Mouse (Mus musculus) embryonic facial prominence, embryonic 15.5 days (tissue): ENCODE measurements around the gene Ruvbl1. TPM values are rescaled to one million over a fixed set of nuclear protein-coding genes. Genes with fewer than 3 reads are reported as not detected.

Experiments
- polyA plus RNA-seq: library from polyadenylated mRNA; unstranded; fragments of >200 nt; fragmentation: Nextera tagmentation; extraction: Ambion mirVana; gene quantifications from 2 replicates; pipeline ENCODE4 v1.2.1, GENCODE M21; 2015

Ruvbl1 gene
- polyA plus RNA-seq, 1 experiment from 2014 or later: 131 TPM

Other genes with a start within 250 kb of the Ruvbl1 start
- not detected in 2 replicates for gene Dnajb8, start 243.1 kb upstream of the Ruvbl1 start, polyA plus RNA-seq
- gene Eefsec, start 18.9 kb upstream of the Ruvbl1 start, polyA plus RNA-seq: 36.2 and 37.4 TPM in 2 replicates
- 278 and 279 TPM in 2 replicates for gene Sec61a1, start 53.5 kb downstream of the Ruvbl1 start, polyA plus RNA-seq
- 0.55 and 1.5 TPM in 2 replicates for gene Kbtbd12, start 172.5 kb downstream of the Ruvbl1 start, polyA plus RNA-seq